Mouse (Mus musculus): ENCODE results near the gene Ccdc182. TPM values are rescaled to one million over a fixed set of nuclear protein-coding genes. Genes with fewer than 3 reads are reported as not detected.

Ccdc182 gene
- not detected for total RNA-seq (2021)
- long read RNA-seq, experiment 1 = 0 reads
- long read RNA-seq, experiment 2 = 0 reads

- DNase-seq = no peak
- intact Hi-C loops (cut with DNase I) = loop anchor here (2.0 to 5.0 kb wide), 2 partner anchors 119 to 528 kb away; no protein-coding TSS in a partner anchor
Observed at GRCm38 (mm10) chr11:88293631-88294393, at the start of gene Ccdc182. Gene Ccdc182 (plus strand): TSS chr11:88294058.

GRCm38 (mm10) chr11:88245581-88246170 lies 48.2 kb upstream of the Ccdc182 start:
- intact Hi-C loops (cut with DNase I) = no loop called here
- DNase-seq = no peak

DNA sequence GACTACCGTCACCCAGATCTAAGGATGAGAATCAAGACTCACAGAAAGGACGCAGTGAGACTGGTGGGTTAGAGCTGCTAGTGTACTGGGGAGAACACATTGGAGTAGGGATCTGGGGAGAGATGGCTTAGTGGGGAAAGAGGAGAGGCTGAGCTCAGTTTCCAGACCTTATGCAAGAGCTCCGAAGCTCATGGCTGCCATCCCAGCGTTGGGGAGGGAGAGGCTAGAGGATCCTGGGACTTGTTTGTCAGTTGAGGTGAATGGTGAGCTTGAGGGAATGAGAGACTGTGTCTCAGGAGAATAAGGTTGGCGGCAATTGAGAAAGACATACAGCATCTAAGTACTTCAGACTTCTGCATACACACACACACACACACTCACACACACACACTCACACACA lies 45.2 kb upstream of the Ccdc182 start:
- DNase-seq = no peak
- intact Hi-C loops (cut with DNase I) = no loop called here

DNA sequence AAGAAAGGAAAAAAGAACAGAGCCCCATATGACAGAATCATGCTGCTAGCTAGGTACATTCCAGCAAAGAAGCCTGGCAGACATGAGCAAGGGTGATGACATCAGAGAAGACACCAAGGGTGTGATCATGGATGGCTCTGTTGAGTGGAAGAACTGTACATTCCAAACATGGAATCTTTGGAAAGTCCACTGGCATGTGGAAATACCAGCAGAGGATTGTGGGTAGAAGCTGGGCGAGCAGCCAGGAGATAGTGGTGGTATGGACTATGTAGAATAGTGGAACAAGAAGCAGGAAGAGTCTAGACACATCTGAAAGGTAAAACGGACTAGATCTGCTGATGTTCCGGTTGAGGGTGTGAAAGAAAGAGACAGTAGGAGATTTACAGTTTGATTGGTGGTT lies 43.3 kb upstream of the Ccdc182 start:
- peak; percentile 35 to 76 for DNase-seq
- intact Hi-C loops (cut with DNase I) = loop anchor here (5.0 kb wide), 1 partner anchor 302 kb away; no protein-coding TSS in a partner anchor

DNA sequence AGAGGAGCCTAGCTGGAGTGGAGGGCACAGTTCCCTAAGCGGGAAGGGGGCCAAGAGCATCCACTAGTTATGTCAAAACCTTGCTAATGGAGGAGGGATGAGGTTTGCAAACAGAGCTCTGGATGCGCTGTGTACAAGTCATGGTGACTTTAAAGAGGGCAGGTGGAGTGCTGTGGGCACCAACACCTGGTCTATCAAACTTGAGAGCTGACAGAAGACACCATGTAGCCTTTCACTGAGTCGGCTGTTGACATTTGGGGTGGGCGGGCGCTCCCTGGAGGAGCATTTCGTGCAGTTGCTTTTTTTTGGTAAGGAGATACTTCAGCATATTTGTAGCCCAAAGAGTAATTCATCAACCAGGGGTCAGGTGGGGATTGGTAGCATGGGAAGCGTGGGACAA lies 42.6 kb upstream of the Ccdc182 start:
- intact Hi-C loops (cut with DNase I) = loop anchor here (5.0 kb wide), 1 partner anchor 301 kb away; no protein-coding TSS in a partner anchor
- no peak for DNase-seq

DNA sequence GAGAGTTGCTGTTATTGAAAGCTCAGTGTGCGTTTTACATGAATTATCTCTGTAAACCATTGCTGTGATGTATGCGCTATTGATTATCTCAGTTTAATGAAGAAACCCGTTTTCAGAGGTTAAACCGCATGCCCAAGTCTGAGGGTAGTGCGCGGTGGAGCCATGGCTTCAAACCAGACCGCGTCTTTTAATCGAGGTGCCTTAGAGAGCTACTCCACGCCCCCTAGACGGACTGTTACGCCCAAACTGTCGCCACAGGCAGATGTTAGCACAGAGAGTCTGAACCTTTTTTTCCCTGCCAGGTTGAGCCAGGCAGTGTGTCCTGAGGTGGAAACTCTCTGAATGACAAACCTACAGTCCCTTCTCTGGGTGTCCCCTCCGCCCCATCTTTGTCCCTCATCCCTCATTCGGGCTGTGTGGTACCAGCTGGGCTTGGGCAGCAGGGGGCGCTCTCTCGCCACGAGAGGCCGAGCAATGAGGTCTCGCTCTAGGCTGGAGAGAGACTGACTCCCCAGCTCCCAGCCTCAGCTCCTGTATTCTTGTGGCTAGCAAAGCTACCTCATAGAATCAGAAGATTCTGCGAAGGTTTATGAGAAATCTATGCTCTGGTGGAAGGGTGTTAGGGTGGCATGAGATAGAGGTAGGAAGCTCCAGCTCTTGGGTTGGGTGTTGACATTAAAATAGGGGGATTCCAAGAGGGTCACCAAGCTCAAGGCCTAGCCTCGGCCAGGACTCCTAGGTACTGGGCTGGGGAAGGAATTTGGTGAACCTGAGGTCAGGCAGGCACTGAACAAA lies 41.7 kb upstream of the Ccdc182 start:
- intact Hi-C loops (cut with DNase I) = loop anchor here (1.0 to 5.0 kb wide), 5 partner anchors 36 to 571 kb away; no protein-coding TSS in a partner anchor
- peak; percentile 91 to 94 for DNase-seq

DNA sequence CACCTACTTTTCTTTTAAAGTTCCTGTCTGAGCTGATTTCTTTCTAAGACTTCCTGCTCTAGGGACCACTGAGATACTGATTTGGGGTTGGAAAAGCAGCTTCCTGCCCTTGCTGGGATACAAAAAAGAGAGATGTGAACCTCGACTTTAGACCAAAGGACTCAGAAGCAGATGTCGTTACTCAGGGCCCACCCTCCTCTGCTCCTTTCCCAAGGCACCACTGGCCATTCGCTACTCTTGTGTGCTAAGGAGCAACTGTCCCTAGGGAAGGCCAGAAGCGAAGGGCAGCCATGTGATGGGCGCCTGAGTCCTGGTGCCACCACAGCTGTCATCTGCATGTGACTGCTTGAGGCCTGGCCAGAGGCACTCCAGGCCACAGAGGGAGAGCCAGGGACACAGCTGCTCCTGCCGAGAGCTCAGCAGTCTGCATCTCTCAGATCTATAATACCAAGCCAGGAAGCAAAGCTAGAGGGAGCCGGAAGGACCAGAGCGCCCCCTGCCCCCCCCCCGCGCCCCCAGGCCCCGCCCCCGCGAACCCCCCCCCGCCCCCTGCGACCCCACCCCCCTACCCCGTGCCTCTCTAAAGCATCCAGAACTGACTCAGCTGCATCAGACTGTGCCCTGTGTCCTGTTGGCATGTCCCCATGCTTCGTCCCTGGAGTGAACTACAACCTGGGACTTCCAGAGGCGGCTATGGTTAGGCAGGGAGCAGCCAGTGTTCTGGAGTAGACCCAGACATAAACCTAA lies 40.9 kb upstream of the Ccdc182 start:
- peak; percentile 50 to 63 for DNase-seq
- intact Hi-C loops (cut with DNase I) = loop anchor here (1.0 to 5.0 kb wide), 5 partner anchors 37 to 570 kb away; no protein-coding TSS in a partner anchor

GRCm38 (mm10) chr11:88253514-88254167 lies 40.2 kb upstream of the Ccdc182 start:
- intact Hi-C loops (cut with DNase I) = loop anchor here (2.0 to 5.0 kb wide), 2 partner anchors 299 to 475 kb away; no protein-coding TSS in a partner anchor
- no peak for DNase-seq

DNA sequence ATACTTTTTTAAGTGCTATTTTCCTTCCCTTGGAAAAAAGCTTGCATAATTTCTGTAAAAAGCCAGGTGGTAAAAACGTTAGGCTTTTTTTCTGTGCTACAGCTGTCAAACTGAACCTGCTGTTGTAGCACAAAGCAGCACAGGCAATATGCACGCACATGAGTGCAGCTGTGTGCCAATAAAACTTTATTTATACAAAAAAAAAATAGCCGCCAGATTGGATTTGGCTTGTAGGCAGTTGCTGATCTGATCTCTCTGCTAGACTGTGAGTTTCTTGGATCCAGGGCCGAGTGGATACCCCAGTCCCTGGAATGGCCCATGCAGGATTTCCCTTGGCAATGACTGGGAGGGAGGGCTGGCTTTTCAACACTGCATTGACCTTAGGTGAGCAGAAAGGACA lies 36.2 kb upstream of the Ccdc182 start:
- DNase-seq = no peak
- intact Hi-C loops (cut with DNase I) = no loop called here

- no peak for DNase-seq
- intact Hi-C loops (cut with DNase I) = no loop called here
Observed at GRCm38 (mm10) chr11:88258212-88258611, 35.6 kb upstream of the Ccdc182 start.

- intact Hi-C loops (cut with DNase I) = no loop called here
- DNase-seq = no peak
Observed at GRCm38 (mm10) chr11:88260463-88260862, 33.4 kb upstream of the Ccdc182 start.

DNA sequence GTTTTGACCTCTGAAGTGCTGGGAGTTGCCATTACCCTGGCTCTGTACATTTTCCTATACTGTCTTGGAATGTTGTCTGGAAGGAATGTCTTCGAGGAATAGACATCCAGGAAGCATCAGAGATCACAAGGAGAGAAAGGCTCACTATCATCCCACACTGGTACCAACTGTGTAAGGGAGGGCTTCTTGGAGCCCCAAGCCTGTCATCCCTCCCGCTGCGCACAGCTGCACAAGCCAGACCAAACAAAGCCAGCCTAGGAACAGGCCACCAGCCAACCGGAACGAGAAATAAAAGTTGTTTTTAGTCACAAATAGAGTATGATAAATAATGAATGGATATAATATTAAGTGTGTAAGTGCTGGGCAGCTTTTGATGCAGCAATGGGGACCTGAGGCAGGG lies 29.0 kb upstream of the Ccdc182 start:
- no peak for DNase-seq
- intact Hi-C loops (cut with DNase I) = no loop called here

- intact Hi-C loops (cut with DNase I) = no loop called here
- no peak for DNase-seq
Observed at GRCm38 (mm10) chr11:88266311-88266710, 27.5 kb upstream of the Ccdc182 start.

DNA sequence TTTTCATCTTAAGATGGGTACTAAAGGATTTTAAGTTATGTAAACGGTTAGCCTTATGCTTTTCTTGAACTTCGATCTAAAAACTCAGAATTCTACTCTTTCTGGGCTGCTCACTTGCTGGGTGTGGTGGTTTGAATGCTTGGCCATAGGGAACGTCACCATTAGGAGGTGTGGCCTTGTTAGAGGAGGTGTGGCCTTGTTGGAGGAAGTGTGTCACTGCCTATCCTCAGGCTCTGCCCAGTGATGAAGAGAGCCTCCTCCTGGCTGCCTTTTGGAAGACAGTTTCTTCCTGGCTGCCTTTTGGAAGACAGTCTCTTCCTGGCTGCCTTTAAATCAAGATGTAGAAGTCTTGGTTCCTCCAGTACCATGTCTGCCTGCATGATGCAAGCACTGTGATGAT lies 22.0 kb upstream of the Ccdc182 start:
- no peak for DNase-seq
- intact Hi-C loops (cut with DNase I) = no loop called here

DNA sequence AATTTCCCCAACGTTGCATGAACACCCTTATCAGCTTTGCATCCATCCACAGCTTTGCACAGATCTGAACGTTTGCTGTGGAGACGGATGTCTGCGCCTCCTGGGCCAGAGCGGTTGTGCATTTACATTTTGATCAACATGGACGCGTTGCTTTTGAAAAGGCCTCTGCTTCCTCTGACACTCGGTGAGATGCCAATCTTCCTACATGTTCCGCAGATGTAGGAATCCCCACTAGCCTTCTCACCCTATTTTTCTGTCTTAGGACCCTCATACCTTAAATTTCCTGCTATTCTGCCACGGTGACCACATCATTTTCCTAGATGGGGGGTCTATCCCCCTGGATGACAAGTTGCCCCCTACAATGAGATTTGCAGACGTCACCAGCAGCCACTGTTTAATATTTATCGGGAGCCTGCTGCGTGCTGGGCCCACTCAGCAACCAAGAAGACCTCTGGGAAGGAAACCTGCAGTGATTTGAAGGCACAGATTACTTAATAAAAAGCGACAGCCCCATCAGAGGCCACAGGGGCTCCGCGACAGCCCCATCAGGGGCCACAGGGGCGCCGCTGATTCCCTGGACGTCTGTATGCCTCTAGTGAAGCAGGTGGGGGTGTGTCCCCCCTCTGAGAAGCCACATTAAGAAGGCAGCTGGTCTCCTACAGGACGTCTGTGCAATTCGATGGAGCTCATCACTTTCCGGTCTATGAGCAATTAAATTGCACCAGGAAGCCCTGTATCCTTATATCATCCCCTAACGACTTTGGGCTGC lies 19.6 kb upstream of the Ccdc182 start:
- DNase-seq = no peak
- intact Hi-C loops (cut with DNase I) = no loop called here

DNA sequence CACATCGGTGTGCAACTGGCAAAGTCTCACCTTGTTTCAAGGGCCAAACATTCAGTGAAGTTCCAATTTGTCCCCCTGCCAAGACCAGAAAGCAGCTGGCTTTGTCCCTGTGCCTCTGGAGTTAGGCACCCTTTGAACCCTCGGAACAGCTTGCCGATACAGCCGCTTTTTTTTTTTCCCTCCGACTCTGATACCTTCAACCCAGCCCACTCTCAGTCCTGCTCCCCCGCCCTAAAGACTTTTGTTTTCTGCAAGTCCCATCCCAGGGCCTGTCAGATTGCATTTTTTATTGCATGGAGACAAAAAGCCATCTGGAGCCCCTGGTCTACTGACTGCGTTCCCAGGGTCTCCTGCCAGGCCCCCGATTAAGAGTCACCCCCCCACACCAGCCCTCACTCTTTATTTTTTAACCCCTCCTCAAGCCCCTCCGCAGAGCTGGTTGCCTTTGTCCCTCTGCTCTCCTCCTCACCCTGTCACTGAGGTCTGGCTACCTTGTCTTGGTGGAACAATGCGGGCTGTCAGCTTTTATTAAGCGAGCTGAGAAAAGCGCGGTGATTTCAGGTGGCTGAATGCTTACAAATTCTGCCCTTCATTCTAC lies 18.9 kb upstream of the Ccdc182 start:
- DNase-seq = peak in 1 of 2 experiments; percentile 19
- intact Hi-C loops (cut with DNase I) = loop anchor here (5.0 kb wide), 1 partner anchor 53 kb away; no protein-coding TSS in a partner anchor

DNA sequence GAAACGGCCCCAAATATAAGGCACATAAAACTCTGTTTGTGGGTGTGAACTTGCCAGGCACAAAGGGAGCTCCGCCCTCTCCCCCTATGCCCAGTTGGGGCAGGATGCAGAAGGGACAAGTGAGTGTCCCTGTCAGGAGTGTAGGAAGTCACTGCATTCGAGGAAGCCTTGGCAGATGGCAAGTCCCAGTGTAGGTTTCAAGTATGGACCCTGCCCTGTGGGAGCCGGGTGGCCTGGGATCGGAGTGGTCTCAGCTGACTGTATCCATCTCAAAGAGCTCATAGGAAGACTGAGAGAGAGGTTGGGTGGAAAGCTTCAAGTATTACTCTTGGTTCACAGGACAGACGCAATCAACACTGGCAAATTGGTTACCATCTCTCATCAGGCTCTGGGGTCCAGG lies 17.9 kb upstream of the Ccdc182 start:
- DNase-seq = no peak
- intact Hi-C loops (cut with DNase I) = loop anchor here (5.0 kb wide), 1 partner anchor 54 kb away; no protein-coding TSS in a partner anchor

Data from heart, postnatal 14 days (tissue).